Mouse (Mus musculus) lung, adult 18-20 months (tissue): ENCODE data around the gene Krtap5-2.

ENCODE experiments used
- DNase-seq, 2 experiments: peaks; one replicate each; pipeline ENCODE4 v3.0.0; 2022; ENCODE audit warnings: mixed read lengths in 2 of 2

Gene Krtap5-2

DNA sequence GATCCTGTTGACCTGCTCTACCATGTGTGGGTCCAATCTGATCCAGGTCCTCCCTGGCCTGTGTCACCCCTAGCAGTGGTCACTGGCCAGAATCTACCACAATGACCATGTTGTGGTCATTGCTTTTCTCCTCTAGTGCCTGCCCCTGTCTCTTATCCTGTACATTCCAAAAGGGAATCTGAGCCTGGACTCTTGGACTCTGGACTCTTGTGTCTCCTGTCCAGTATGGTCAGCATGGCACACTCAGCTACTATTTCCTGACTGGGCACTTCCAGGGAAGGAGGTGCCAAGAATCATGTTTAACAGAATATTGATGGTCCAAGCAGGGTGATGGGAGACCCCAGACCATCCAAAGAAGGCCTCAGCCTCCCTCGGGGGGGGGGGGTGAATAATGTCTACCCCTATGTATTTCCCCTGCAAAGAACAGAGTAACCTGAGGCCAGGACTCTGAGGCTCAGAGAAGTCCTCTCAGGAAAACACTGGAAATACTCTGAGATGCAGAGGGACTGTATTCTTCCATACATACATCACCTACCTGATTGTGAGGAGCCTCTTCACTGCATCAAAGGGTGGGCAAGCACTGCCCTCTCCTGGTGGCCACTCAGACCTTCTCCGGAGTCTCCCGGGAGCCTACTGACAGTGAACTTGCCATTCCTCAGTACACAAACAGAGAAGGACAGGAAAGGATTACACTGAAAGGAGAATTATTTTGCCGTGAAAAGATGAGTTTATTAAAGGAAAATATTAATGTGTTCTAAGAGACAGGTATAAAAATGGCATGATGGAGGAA is 41.4 kb downstream of the Krtap5-2 start:
- DNase-seq: no peak

- no peak for DNase-seq
Measured at GRCm38 (mm10) chr7:142128843-142129242, 47.0 kb downstream of the Krtap5-2 start.
